12 mouse cellular contexts compared by ENCODE assay signal in the genomic region with DNA sequence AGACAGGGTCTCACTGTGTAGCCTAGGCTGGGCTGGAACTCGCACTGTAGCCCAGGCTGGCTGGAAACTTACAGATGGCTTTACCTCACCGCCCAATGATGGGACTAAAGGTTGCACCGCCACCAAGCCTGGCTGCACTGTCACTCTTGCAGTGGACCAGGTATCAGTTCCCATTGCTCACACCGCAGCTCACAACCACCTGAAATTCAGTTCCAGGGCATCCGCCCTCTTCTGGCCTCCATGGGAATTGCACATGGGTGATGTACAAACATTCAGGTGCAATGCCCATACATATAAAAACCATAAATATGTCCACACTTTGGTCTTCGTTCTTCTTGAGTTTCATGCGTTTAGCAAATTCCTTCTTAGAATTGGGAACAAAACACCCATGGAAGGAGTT. TPM values are rescaled to one million over a fixed set of nuclear protein-coding genes. Genes with fewer than 3 reads are reported as not detected.
DNase-seq lines count a peak whose midpoint lies in the region; ATAC-seq and TF ChIP-seq lines count a peak whose summit lies in the region.
"Had no signal": no experiment of that assay in that cellular context is flagged by ENCODE, and none has a peak within 500 bp of the region (broad histone marks: within the 10 kb centered on the region; RNA-seq: fewer than 3 reads in every experiment).

No protein-coding gene starts in this region.

- H3K36me3 ChIP-seq in intestine, postnatal 0 days (ENCODE audit: control insufficient read depth, insufficient read depth): no peaks in the 10 kb centered on the region
- H3K36me3 ChIP-seq in intestine, embryonic 15.5 days: no peaks in the 10 kb centered on the region
- no peaks in the 10 kb centered on the region for H3K36me3 ChIP-seq in ES-E14 (ENCODE audit: control insufficient read depth, insufficient read depth, low read length, poor library complexity, severe bottlenecking)

- H3K4me3 ChIP-seq in intestine, postnatal 0 days (ENCODE audit: low read depth, low read length): no peak overlapping the region
- H3K4me3 ChIP-seq in intestine, embryonic 15.5 days (replicated peaks): no peak overlapping the region
- no peak overlapping the region for H3K4me3 ChIP-seq in ES-E14 (ENCODE audit: insufficient read depth in 1 of 2, low read depth in 1 of 2, low read length in 2 of 2, poor library complexity in 1 of 2, severe bottlenecking in 1 of 2)
- H3K4me3 ChIP-seq: forebrain, embryonic 12.5 days had no signal

- TF ChIP-seq CTCF in intestine, postnatal 0 days (IDR thresholded peaks at IDR 0.05; ENCODE audit: low read depth): peak; percentile 50

- WGBS in intestine, postnatal 0 days: 66% methylated on average over 7 of the region's 7 CpGs
- 65% methylated on average over 7 of the region's 7 CpGs for WGBS in intestine, embryonic 15.5 days

- no peaks in the 10 kb centered on the region for H3K27me3 ChIP-seq in intestine, postnatal 0 days (replicated peaks; ENCODE audit: control insufficient read depth, insufficient read depth, low read length)
- no peaks in the 10 kb centered on the region for H3K27me3 ChIP-seq in intestine, embryonic 15.5 days (replicated peaks)
- H3K27me3 ChIP-seq: forebrain, embryonic 12.5 days had no signal

- ATAC-seq in intestine, postnatal 0 days: no peak
- no peak for ATAC-seq in intestine, embryonic 15.5 days

- peak; percentile 25 for DNase-seq in 416B (ENCODE audit: low read depth)
- DNase-seq in ES-E14 (ENCODE audit: low read depth, low spot score): peak; percentile 61
- DNase-seq in induced T-regulatory cell, adult 2 months (ENCODE audit: low read depth): peak; percentile 57
- DNase-seq in frontal cortex, postnatal 36 days (ENCODE audit: low spot score in 2 of 2): no peak
- no peak for DNase-seq in gastrocnemius, postnatal 4 days (ENCODE audit: low spot score in 2 of 2)
- no peak for DNase-seq in layer of hippocampus, adult 9-10 months (ENCODE audit: low spot score)
- DNase-seq: gastrocnemius, postnatal 36 days; kidney, postnatal 10 days had no signal

- in situ Hi-C loops in ES-E14 (cut with MboI; ENCODE audit: low sequenced_read_pairs in 2 of 2, unreplicated experiment in 2 of 2): no loop called here

- no peak overlapping the region for H3K4me2 ChIP-seq in intestine, postnatal 0 days (replicated peaks; ENCODE audit: low read depth)
- no peak overlapping the region for H3K4me2 ChIP-seq in intestine, embryonic 15.5 days (replicated peaks)
- H3K4me2 ChIP-seq: forebrain, embryonic 12.5 days had no signal

- H3K27ac ChIP-seq in intestine, postnatal 0 days (ENCODE audit: low read depth, low read length): no peak overlapping the region
- H3K27ac ChIP-seq in intestine, embryonic 15.5 days: no peak overlapping the region
- no peak overlapping the region for H3K27ac ChIP-seq in ES-E14 (ENCODE audit: insufficient read depth, low read depth, low read length, poor library complexity, severe bottlenecking)
- H3K27ac ChIP-seq: forebrain, embryonic 12.5 days had no signal

- H3K9ac ChIP-seq in intestine, postnatal 0 days (ENCODE audit: low read depth, low read length): no peak overlapping the region
- no peak overlapping the region for H3K9ac ChIP-seq in intestine, embryonic 15.5 days
- H3K9ac ChIP-seq in ES-E14 (ENCODE audit: insufficient read depth, low read depth, low read length, poor library complexity, severe bottlenecking): no peak overlapping the region
- H3K9ac ChIP-seq: forebrain, embryonic 12.5 days had no signal

- no peaks in the 10 kb centered on the region for H3K4me1 ChIP-seq in intestine, postnatal 0 days (replicated peaks; ENCODE audit: control insufficient read depth, insufficient read depth, low read length)
- H3K4me1 ChIP-seq in intestine, embryonic 15.5 days (replicated peaks): no peaks in the 10 kb centered on the region
- no peaks in the 10 kb centered on the region for H3K4me1 ChIP-seq in ES-E14 (ENCODE audit: control insufficient read depth in 2 of 2, insufficient read depth in 2 of 2, low read length in 2 of 2, poor library complexity in 1 of 2)

- H3K9me3 ChIP-seq in intestine, postnatal 0 days (ENCODE audit: control insufficient read depth): no peaks in the 10 kb centered on the region
- H3K9me3 ChIP-seq in intestine, embryonic 15.5 days: no peaks in the 10 kb centered on the region
- H3K9me3 ChIP-seq in ES-E14 (ENCODE audit: control insufficient read depth, insufficient read depth, low read depth, low read length): no peaks in the 10 kb centered on the region

TF ChIP-seq in ES-E14, 5 proteins besides CTCF, POLR2A, EP300 and RAD21:
- TF ChIP-seq MAFK (IDR thresholded peaks at IDR 0.05; ENCODE audit: insufficient read depth, low read depth, low read length): no peak
- TF ChIP-seq HCFC1 (IDR thresholded peaks at IDR 0.05; ENCODE audit: borderline replicate concordance, insufficient read depth, low read length): no peak
- no peak for TF ChIP-seq CHD2 (IDR thresholded peaks at IDR 0.05; ENCODE audit: low read depth, low read length)
- no peak for TF ChIP-seq ZC3H11A (IDR thresholded peaks at IDR 0.05; ENCODE audit: borderline replicate concordance, low read depth, low read length)
- TF ChIP-seq ZNF384 (IDR thresholded peaks at IDR 0.05; ENCODE audit: low read depth, low read length): no peak

RNA-seq across cellular contexts. Expression of gene Olfm2, which starts 30.8 kb away (rescaled TPM):
- 3.7 and 4.1 TPM in 2 replicates for polyA plus RNA-seq in intestine, postnatal 0 days (2015; fragmentation: Nextera tagmentation; extraction: Ambion mirVana)
- 8.1 and 8.8 TPM in 2 replicates for polyA plus RNA-seq in intestine, embryonic 15.5 days (2015; fragmentation: Nextera tagmentation; extraction: Ambion mirVana)
- total RNA-seq in ES-E14 (2012; rRNA removed): 2.2 and 2.9 TPM in 2 replicates
- under 1 TPM; 0.74 to 0.98 TPM for total RNA-seq in gastrocnemius, postnatal 4 days (2021)
- total RNA-seq: hematopoietic stem cell, adult 5-6 weeks had no signal

Comparison
In these comparisons a context has a peak if more than half of its experiments do, and no peak if none do; other contexts are left out.
1. DNase-seq: peak in 416B (single experiment), ES-E14 (single experiment) and induced T-regulatory cell, adult 2 months (single experiment); none in frontal cortex, postnatal 36 days (0 of 2), gastrocnemius, postnatal 4 days (0 of 2) and layer of hippocampus, adult 9-10 months (single experiment).